Mouse (Mus musculus) intestine, embryonic 16.5 days (tissue): ENCODE results near the gene Ppm1b. TPM values are rescaled to one million over a fixed set of nuclear protein-coding genes. Genes with fewer than 3 reads are reported as not detected.
A peak's percentile ranks its signal among the peaks of the same experiment; 100 is the strongest.

Experiments
- ATAC-seq: fragments of 200-750 bp; cut with Nextera tagmentation; 2 replicates; pipeline ENCODE4 v1.8.0; 2017; ENCODE audit warnings: moderate TSS enrichment, moderate library complexity
- H3K27ac ChIP-seq: fragments of 300-500 bp; sonication (generic); 2 replicates; pipeline ENCODE4 v1.5.1; 2014; ENCODE audit warnings: mild to moderate bottlenecking, low read length
- H3K27me3 ChIP-seq: fragments of 300-500 bp; sonication (generic); replicated peaks from 2 replicates; pipeline ENCODE4 v1.6.1; 2014; ENCODE audit warnings: low read length, control low read depth, mixed read lengths; ENCODE audit not compliant: control insufficient read depth, insufficient read depth
- H3K36me3 ChIP-seq: fragments of 300-500 bp; sonication (generic); 2 replicates; pipeline ENCODE4 v1.6.1; 2014; ENCODE audit warnings: low read length, control low read depth; ENCODE audit not compliant: control insufficient read depth, insufficient read depth
- H3K4me1 ChIP-seq: fragments of 300-500 bp; sonication (generic); 2 replicates; pipeline ENCODE4 v1.6.1; 2014; ENCODE audit warnings: low read length, control low read depth, mixed read lengths; ENCODE audit not compliant: control insufficient read depth, insufficient read depth
- H3K4me2 ChIP-seq: fragments of 300-500 bp; sonication (generic); 2 replicates; pipeline ENCODE4 v1.6.1; 2014; ENCODE audit warnings: low read depth, low read length, control low read depth
- H3K4me3 ChIP-seq: fragments of 300-500 bp; sonication (generic); 2 replicates; pipeline ENCODE4 v1.5.1; 2014; ENCODE audit warnings: mild to moderate bottlenecking, low read length
- H3K9ac ChIP-seq: fragments of 300-500 bp; sonication (generic); 2 replicates; pipeline ENCODE4 v1.6.1; 2014; ENCODE audit warnings: low read depth, low read length
- H3K9me3 ChIP-seq: fragments of 300-500 bp; sonication (generic); 2 replicates; pipeline ENCODE4 v1.6.1; 2016; ENCODE audit warnings: low read length, control low read depth; ENCODE audit not compliant: control insufficient read depth
- WGBS: fragments of 180-500 bp; shearing (Covaris S2); extraction: QIAGEN DNeasy Blood & Tissue Kit; methylation state at CpG from one replicate; pipeline ENCODE4 v1.1.7; 2014; 5-methylcytosine and 5-hydroxymethylcytosine counted together
- polyA plus RNA-seq: library from polyadenylated mRNA; unstranded; fragments of >200 nt; fragmentation: Nextera tagmentation; extraction: Ambion mirVana; gene quantifications from 2 replicates; pipeline ENCODE4 v1.2.1, GENCODE M21; 2015

The Ppm1b gene
- polyA plus RNA-seq, 1 experiment from 2014 or later: 70.4 TPM

GRCm38 (mm10) chr17:84937220-84937619 is 19.3 kb upstream of the Ppm1b start:
- Histone ChIP-seq H3K27me3 (no peaks in the 10 kb centered on the region), H3K4me1 (no peaks in the 10 kb centered on the region), H3K9ac (no peak overlapping the region), H3K27ac (no peak overlapping the region), H3K9me3 (peaks cover 5% of the 10 kb centered on the region; the same call in 1 of the 2 replicates), H3K36me3 (no peaks in the 10 kb centered on the region), H3K4me2 (no peak overlapping the region), H3K4me3 (no peak overlapping the region)
- ATAC-seq: no peak
- WGBS: 92% methylated on average over 7 of the region's 7 CpGs

- no peak overlapping the region for H3K27ac ChIP-seq
- no peaks in the 10 kb centered on the region for H3K27me3 ChIP-seq
- H3K9me3 ChIP-seq: peaks cover 5% of the 10 kb centered on the region; the same call in 1 of the 2 replicates
- H3K4me2 ChIP-seq: no peak overlapping the region
- H3K4me3 ChIP-seq: no peak overlapping the region
- 97% methylated on average over 4 of the region's 4 CpGs for WGBS
- 0 out of 2 replicates have a peak, but pooled peaks cover 2% of the 10 kb centered on the region for H3K4me1 ChIP-seq
- ATAC-seq: no peak
- no peaks in the 10 kb centered on the region for H3K36me3 ChIP-seq
- H3K9ac ChIP-seq: no peak overlapping the region
Observed at GRCm38 (mm10) chr17:84938215-84938614, 18.3 kb upstream of the Ppm1b start.

- Histone ChIP-seq H3K9ac (no peak overlapping the region), H3K4me3 (no peak overlapping the region), H3K9me3 (peaks cover 5% of the 10 kb centered on the region; the same call in 1 of the 2 replicates), H3K27me3 (no peaks in the 10 kb centered on the region), H3K4me1 (0 out of 2 replicates have a peak, but pooled peaks cover 2% of the 10 kb centered on the region), H3K27ac (no peak overlapping the region), H3K4me2 (no peak overlapping the region), H3K36me3 (no peaks in the 10 kb centered on the region)
- ATAC-seq: no peak
- 66% methylated on average over 9 of the region's 9 CpGs for WGBS
Observed at GRCm38 (mm10) chr17:84940017-84940731, 16.4 kb upstream of the Ppm1b start.

GRCm38 (mm10) chr17:84941291-84941868 is 15.2 kb upstream of the Ppm1b start:
- Histone ChIP-seq H3K9me3 (peaks cover 5% of the 10 kb centered on the region; the same call in 1 of the 2 replicates), H3K4me1 (0 out of 2 replicates have a peak, but pooled peaks cover 2% of the 10 kb centered on the region), H3K4me3 (no peak overlapping the region), H3K36me3 (no peaks in the 10 kb centered on the region), H3K27ac (no peak overlapping the region), H3K27me3 (no peaks in the 10 kb centered on the region), H3K4me2 (no peak overlapping the region), H3K9ac (no peak overlapping the region)
- ATAC-seq: no peak
- WGBS: 85% methylated on average over 13 of the region's 13 CpGs

GRCm38 (mm10) chr17:84942358-84943032 is 14.0 kb upstream of the Ppm1b start:
- Histone ChIP-seq H3K4me2 (no peak overlapping the region), H3K4me3 (no peak overlapping the region), H3K27me3 (no peaks in the 10 kb centered on the region), H3K27ac (no peak overlapping the region), H3K4me1 (0 out of 2 replicates have a peak, but pooled peaks cover 2% of the 10 kb centered on the region), H3K9ac (no peak overlapping the region), H3K36me3 (no peaks in the 10 kb centered on the region), H3K9me3 (peaks cover 5% of the 10 kb centered on the region; the same call in 1 of the 2 replicates)
- peak; percentile 54; the same call in 1 of the 2 replicates for ATAC-seq
- 72% methylated on average over 10 of the region's 10 CpGs for WGBS

GRCm38 (mm10) chr17:84943033-84943393 is 13.5 kb upstream of the Ppm1b start:
- no peak overlapping the region for H3K9ac ChIP-seq
- no peak overlapping the region for H3K4me2 ChIP-seq
- H3K4me3 ChIP-seq: no peak overlapping the region
- no peaks in the 10 kb centered on the region for H3K36me3 ChIP-seq
- H3K4me1 ChIP-seq: 0 out of 2 replicates have a peak, but pooled peaks cover 2% of the 10 kb centered on the region
- H3K9me3 ChIP-seq: peaks cover 4% of the 10 kb centered on the region; the same call in 1 of the 2 replicates
- 53% methylated on average over 2 of the region's 2 CpGs for WGBS
- no peaks in the 10 kb centered on the region for H3K27me3 ChIP-seq
- no peak for ATAC-seq
- no peak overlapping the region for H3K27ac ChIP-seq

GRCm38 (mm10) chr17:84944348-84944747 is 12.2 kb upstream of the Ppm1b start:
- Histone ChIP-seq H3K27ac (no peak overlapping the region), H3K9ac (no peak overlapping the region), H3K4me1 (0 out of 2 replicates have a peak, but pooled peaks cover 2% of the 10 kb centered on the region), H3K4me2 (no peak overlapping the region), H3K4me3 (no peak overlapping the region), H3K36me3 (no peaks in the 10 kb centered on the region), H3K27me3 (no peaks in the 10 kb centered on the region), H3K9me3 (no peaks in the 10 kb centered on the region)
- 87% methylated on average over 6 of the region's 6 CpGs for WGBS
- no peak for ATAC-seq

- Histone ChIP-seq H3K9ac (no peak overlapping the region), H3K4me1 (peaks cover 5% of the 10 kb centered on the region), H3K27ac (no peak overlapping the region), H3K4me2 (no peak overlapping the region), H3K36me3 (no peaks in the 10 kb centered on the region), H3K9me3 (no peaks in the 10 kb centered on the region), H3K4me3 (no peak overlapping the region), H3K27me3 (no peaks in the 10 kb centered on the region)
- ATAC-seq: no peak
- WGBS: 92% methylated on average over 5 of the region's 5 CpGs
Observed at GRCm38 (mm10) chr17:84952521-84952920, 4.0 kb upstream of the Ppm1b start.

GRCm38 (mm10) chr17:84953776-84954175 is 2.8 kb upstream of the Ppm1b start:
- WGBS: 73% methylated on average over 5 of the region's 5 CpGs
- Histone ChIP-seq H3K9ac (no peak overlapping the region), H3K27me3 (no peaks in the 10 kb centered on the region), H3K4me3 (no peak overlapping the region), H3K9me3 (no peaks in the 10 kb centered on the region), H3K27ac (no peak overlapping the region), H3K4me2 (no peak overlapping the region), H3K36me3 (no peaks in the 10 kb centered on the region), H3K4me1 (peaks cover 5% of the 10 kb centered on the region)
- ATAC-seq: no peak
